Mouse (Mus musculus) embryo, embryonic 10 days (tissue): ENCODE results near the gene Dok1.

ENCODE experiments used
- DNase-seq: peaks from one replicate; pipeline ENCODE4 v3.0.0-alpha.2; 2015; ENCODE audit warnings: low spot score

The Dok1 gene

DNA sequence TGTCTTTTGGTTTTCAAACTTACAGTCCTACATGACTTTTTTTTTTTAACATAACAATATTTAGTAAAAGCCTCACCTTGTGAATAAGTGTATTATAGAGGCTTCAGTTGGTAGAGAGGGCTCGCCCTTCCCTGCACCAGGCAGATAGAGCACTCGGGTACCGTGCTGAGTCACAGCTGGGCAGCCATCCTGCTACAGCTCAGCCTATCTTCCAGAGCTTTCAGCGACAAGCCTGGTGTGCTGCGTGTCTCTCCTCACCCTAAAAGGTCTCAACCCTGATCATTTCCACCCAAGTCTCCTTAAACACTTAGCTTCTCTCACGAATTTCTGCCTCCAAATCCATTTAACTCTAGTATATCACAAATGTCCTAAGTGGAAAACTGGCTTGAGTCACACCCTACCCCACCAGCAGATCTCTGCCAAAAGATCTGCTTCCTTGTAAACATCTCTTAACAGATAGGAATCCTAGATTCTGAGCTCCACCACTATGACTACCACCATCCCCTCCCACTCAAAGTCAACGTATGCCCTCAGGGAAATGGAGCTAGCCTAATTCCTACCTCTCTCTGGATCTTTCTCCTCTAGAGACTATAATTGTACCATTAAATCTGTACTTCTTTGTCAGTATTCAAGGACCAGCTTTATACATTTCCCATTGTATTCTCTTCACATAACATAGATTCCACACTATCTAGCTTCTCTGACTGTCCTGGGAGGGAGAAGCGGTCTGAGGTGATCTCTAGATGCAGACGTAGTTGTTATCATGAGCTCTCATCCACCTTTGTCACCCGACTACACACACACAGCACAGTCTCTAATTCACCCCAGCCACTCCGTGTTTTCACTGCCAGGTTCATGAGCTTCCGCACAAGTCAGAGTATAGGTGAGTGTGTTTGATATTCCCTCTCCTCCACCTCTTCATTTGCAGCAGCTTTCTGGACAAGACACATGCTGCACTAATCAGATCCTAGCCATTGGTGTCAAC, 18.5 kb downstream of the Dok1 start:
- no peak for DNase-seq

DNA sequence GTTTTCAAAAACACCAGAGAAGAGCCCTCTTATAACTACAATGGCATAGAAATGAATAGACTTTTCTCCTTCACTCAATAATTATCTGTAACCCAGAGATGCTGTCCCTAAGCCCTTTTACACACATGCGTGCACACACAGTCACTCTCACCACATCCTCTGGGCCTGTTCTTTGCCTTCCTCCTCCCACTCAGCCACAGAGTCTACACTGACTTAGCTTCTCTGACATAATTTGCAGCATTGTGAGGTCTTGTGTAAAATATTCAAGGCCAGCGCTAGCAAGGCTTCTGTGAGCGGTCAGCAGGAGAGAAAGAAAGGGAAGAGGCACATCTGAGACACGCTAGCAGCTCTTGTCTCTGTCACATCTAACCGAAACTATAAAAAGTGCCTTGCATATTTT, 19.8 kb downstream of the Dok1 start:
- no peak for DNase-seq

DNA sequence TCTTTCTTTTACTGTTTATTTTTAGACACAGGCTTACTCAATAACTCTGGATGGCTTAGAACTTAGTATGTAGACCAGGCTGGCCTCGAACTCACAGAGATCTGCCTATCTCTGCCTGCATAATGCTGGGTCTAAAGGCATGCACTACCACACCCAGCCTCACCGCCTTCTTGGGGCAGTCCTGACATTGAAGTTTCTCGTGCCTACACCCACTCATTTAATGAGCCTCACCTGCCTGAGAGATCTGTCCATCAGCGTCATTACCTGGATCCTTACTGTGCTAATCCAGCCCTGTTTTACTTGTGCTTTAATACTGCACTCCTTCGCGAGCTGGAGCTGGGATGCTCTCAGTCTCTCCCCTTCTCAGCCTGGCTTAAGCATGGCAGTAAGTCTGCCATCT, 21.5 kb downstream of the Dok1 start:
- no peak for DNase-seq

DNA sequence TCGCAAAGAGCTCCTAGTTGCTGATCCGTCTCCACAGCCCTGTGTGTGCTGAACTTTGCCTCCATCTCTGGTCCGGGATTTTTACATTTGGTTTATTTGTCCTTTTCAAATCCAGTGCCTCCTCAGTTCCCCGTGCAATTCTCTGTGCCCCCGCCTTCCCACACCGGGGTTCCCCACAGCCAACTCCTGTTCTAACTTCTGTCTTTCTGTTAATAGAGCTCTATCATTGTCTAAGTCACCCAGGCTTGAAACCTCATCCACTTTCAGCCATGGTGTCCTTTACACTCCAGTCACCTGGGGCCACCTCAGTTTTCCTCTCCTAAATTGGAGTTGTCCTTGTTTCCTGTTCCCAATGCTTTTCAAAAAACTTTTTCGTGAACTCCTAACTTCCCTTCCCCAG, 22.0 kb downstream of the Dok1 start:
- no peak for DNase-seq

DNA sequence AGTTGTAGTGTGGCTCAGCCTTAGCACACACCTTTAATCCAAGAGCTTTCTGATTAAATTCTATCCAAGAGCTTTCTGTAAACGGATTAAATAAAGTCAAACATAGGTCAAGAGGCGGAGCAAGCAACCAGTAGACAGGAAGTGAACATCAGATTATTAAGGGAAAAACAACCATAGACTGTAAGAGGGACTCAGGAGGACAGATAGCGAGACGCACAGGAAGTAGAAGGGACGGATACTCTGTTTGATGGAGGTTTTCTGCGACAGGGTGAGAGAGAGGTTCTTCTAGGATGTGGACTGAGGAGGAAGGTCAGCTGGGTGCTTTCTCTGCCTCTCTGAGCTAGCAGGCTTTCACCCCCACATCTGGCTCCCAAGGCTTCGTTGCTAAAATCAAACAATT, 23.3 kb downstream of the Dok1 start:
- DNase-seq = no peak

DNA sequence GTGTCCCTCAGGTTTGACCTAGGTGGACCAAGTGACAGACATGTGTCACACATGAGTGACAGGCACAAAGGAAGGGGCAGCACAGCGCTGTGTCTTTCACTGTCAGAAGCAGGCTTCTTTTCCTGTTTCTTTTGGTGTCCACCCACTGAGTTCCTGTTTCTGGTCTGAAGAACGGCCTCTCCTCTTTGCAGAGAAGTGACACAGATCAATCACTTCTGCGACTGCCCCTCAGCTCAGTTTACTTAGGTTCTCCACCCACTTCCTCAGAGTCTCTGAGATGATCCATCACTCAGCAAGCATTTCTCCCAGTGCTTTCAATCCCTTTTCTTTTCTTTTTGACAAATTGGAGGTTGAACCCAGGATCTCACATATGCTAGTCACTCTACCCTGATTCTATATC, 24.6 kb downstream of the Dok1 start:
- no peak for DNase-seq

DNA sequence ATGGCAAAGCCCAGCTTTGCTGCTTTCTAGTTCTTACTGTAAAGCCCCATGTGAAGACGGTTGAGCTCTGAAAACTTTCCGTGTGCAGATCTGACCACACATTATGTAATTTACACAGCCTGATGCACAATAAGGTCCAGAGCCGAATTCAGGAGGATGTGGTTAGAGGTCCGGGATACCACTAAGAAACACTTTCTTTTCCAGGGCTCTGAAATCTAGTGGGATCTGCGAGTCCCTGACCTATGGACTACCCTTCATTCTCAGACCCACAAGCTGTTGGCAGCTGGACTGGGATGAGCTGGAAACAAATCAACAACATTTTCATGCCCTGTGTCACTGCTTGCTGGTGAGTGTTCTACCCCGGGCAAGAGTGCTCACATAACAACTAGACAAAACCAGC, 27.2 kb downstream of the Dok1 start:
- no peak for DNase-seq

DNA sequence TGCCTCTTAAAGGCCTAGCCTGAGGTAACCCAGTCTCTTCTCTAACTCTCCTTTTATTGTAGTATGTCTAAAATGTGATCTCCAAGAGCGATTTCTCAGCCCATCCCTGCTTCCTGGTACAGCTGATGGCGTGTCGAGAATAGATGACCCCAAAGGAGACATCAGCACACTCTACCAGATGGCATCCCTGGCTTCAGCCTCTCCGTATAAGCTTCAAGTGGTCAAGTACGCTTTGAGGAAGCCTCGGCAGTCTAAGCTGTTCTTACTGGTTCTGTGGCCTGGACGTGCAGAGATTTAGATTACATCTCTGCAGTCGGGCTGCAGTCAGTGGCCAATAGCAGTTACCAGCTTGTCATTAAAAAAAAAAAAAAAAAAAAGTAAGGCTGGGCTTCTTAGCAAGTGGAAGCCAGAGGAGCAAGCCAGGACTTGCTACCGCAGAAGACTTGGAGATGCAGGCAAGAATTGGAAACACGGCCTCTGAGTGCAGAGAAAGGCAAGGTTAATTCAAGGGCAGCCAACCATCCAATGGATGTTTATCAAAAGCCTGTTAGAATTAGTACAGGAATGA, 27.7 kb downstream of the Dok1 start:
- no peak for DNase-seq

DNA sequence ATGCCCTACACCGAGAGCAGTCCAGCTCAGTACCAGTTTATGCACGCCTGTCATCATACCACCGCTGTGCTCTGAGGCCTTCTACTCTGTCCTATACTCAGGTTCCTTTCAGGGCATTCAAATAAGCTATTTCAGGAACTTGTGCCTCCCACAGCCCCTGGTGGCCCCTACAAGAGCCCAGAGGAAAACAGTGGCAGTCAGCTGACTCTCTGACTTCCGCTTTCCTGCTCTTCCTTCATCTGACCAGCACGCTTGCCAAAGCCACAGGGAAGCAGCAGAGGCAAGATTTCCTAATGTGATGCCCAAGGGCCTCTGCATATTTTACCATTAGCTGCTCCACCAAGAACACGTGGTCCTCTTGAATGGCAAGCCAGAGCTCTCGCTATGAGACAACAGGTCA, 28.4 kb downstream of the Dok1 start:
- no peak for DNase-seq

DNA sequence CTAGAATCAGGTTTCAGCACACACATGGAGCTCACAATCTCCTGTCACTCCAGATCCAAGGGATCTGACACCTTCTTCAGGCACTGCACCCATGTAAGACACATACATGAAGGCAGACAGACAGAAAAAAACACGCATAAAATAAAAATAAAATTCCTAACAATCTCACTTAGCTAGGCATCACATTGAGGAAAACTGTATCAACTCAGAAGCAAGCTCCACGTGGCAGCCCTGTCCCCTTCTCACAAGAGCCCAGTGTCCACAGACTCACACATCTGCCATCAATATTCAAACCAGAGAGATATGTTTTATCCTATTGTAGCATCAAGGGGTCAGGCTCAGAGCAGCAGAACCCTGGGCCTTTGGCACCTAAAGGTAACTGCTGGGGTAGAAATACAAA, 29.0 kb downstream of the Dok1 start:
- no peak for DNase-seq

DNA sequence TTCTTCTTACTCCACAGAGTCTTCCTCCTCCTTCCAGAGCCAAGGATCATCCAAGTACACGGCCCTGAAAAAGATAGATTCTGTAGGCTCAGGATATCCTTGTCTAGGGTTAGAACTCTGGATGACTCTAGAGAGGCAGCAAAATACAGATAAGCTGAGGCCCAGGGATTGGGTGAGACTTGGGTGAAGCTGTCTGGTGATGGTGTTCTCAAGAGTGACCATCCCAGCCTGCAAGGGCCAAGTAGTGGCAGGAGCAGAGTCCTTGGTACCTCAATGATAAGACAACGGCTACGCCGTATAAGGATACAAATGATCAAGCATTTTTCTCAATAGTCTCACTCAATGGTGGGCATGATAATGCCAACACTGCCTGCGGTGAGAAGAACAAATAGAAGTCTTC, 29.4 kb downstream of the Dok1 start:
- no peak for DNase-seq

DNA sequence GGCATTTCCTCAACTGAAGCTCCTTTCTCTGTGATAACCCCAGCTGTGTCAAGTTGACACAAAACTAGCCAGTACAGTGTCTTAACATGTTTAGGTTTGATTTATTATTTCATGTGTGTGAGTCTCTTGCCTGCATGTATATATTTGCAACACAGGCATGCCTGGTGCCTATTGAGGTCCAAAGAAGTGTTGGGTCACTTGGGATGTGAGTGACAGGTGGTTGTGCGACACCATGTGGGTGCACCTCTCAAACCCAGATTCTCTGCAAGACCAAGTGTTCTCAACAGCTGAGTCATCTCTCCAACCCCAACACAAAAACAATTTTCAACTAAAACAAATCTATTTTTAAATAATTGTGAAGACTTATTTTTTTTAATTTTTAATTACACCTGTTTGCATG, 30.2 kb downstream of the Dok1 start:
- no peak for DNase-seq

DNA sequence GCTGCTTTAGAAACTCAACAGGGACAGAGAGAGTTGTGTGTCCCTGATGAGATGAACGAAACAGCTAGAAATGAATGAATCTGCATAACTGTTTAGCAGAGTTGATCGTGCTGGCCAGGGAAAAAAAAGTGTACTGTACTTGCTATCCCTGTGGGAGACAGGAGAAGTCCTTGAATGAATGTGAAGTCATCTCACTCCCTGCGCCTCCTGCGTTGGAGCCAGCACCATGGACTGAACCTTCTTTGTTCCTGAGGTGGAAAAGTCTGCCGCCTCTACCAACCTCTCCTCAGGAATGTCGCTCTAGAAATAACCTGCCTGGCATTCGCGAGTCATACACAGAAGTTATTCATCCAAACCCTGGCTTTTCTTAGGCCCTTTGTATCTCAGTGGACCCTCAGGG, 33.3 kb downstream of the Dok1 start:
- DNase-seq = no peak

DNA sequence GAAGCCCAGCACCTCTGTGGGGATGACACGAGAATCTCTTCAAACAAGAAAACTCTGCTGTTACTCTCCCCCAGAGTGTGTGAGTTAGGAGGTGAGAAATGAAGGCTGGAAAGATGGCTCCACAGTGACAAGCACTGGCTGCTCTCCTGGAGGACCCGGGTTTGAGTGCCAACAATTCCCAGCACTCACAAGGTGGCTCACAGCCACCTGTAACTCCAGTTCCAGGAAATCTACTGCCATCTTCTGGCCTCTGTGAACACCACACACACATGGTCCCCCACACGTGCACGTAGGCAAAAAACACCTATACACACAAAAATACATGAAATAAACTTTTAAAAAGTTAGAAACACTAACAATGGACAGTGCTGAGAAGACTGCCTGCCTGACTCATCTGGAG, 34.9 kb downstream of the Dok1 start:
- DNase-seq = no peak

DNA sequence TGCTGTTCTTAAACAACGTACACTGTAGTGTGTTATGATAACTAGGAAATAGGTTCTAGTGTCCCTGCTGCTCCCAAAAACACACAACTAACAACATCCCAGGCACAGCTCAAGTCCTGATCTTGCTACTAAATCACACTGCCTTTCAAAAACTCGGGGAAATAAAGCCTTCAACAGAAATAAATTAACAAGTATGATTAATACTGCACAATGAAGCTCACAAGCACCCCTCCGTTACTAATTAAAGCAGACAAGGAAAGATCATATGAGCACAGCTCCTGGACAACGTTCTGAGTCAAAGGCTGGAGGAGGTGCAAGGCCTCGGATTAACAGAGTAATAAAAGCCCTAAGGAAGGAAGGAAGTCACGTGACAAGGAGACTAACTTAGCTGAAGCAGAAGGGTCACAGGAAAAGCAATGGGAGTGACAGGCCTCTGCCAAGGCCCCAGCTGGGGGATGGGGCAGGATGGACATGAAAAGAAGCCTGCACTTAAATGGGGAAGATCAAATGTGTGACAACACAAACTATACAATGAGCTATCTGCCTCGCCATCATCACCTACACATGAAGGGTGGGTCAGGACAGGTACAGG, 35.7 kb downstream of the Dok1 start:
- DNase-seq = peak; percentile 49

DNA sequence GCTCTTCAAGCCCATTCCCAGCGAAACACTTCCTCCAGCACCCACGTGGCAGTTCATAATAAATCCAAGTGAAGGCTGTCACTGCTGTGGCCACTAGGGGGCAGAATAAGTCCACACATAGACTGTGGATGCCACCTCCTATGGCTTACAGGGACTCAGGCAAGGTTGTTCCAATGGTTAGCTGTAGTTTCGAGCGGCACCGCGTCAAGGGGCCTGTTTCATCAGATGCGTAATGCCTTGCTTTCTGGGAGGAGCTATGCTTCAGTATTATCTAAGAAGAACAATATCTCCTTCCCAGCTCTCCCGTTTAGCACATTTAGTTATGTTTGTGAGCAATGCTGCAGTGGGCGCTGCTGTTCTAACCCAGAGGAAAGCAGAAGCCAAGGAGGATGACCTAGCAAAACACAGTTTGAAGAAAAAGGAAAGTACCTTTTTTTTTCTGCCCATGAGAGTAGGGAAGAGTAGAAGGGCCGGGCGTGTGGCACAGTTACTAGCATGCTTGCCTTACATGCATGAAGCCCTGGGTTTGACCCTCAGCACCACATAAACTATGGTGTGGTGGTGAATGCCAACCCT, 36.4 kb downstream of the Dok1 start:
- peak; percentile 98 for DNase-seq

DNA sequence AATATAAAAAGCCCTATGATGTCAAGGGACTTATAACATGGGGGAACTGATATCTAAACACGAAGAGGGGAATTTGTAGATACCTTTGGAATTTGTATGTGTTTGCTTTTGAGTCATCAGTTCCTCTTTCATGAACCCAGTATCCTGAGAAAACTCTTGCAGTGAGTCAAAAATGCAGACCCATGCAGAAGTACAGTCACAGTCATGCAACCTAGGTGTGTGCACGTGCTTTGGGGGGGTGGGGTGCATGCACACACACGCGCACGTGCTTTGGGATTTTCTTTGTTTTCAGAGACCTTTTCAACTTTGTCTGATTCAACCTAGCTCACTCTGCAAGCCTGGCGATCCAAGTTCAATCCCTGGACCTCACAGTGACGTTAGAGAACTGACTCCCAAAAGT, 38.9 kb downstream of the Dok1 start:
- DNase-seq = no peak

DNA sequence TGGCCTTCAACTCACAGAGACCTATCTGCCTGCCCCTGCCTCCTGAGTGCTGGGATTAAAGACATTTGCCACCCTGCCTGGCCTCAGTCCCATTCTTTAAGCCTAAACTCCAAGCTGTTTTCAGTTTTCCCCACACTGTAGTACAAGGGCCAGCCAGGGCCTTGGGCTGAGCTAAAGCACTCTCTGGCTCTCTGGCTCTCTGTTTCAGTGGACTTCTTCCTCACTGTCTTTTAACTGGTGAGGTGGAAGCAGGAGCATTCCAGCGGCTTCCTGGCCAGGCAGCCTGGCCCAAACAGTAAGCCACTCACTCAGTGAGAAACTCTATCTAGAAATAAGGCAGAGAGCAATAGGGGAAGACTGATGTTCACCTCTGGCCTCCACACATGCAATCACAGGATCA, 39.6 kb downstream of the Dok1 start:
- no peak for DNase-seq

DNA sequence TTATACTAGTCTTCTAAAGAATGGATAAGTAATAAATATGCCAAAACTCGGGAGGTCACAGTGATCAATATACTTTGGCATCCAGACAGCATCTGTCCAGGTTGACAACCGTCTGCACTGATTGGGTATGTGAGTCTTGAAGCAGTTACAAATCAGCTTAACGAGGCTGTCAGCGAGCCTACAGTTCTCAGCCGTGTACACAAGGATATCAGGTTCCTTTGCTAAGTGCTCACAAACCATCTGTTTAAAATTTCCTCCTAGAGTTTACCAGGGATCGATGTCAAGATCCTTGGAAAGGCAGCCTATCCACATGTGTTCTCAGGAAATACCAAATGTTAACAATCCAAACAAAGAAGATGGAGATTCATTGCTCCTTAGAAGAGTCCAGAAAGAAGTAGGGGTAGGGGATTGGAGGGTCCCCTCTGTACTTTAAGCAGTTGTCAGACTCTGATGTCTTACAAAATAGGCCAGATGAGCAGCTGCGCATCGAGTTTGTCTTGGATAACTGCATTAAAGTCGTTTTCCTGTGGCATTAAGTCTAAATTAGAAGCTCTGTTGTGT, 45.8 kb downstream of the Dok1 start:
- peak; percentile 82 for DNase-seq
